Mouse (Mus musculus): ENCODE results near the gene Snx29.

DNA sequence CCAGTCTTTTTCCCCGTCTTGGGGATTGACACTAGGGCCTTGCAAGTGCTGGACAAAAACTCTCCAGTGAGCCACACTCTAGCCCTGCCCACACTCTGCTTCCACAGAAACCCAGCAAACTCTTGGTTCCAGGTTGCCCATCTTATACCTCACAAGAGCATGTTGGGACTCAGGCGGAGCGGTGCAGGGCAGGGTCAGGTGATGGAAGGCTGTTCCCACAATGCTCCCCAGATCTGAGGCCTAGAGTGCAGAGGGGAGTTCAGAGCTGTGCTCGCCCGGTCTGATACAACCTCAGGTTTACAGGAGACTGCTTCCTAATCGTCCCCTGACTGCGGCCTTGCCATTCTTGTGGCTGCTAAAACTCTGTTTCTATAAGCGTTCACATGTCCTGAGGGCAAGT lies 434.8 kb downstream of the Snx29 start:
- TF ChIP-seq CTCF (IDR thresholded peaks at IDR 0.05; ENCODE audit: borderline replicate concordance, control insufficient read depth, extremely low read depth, insufficient read depth, low read length, poor library complexity): no peak
- no peak for TF ChIP-seq POLR2A (IDR thresholded peaks at IDR 0.05; ENCODE audit: control insufficient read depth, extremely low read depth, insufficient read depth, low read length, poor library complexity)
